Mouse (Mus musculus) kidney, adult 2 months (tissue): ENCODE measurements around the gene Tmem140. TPM values are rescaled to one million over a fixed set of nuclear protein-coding genes. Genes with fewer than 3 reads are reported as not detected.

Experiments
- DNase-seq: peaks from one replicate; pipeline ENCODE4 v3.0.0; 2021
- H3K27ac ChIP-seq: fragments of 200-500 bp; 2 replicates; pipeline ENCODE4 v1.5.1; 2012; ENCODE audit warnings: low read depth, low read length, control low read depth, inconsistent platforms; ENCODE audit not compliant: insufficient read depth
- H3K27me3 ChIP-seq: fragments of 200-500 bp; replicated peaks from 2 replicates; pipeline ENCODE4 v1.6.1; 2012; ENCODE audit warnings: mild to moderate bottlenecking, moderate library complexity, low read length, inconsistent platforms; ENCODE audit not compliant: control insufficient read depth, insufficient read depth
- H3K36me3 ChIP-seq: fragments of 200-500 bp; 2 replicates; pipeline ENCODE4 v1.6.1; 2012; ENCODE audit warnings: mild to moderate bottlenecking, moderate library complexity, low read length, inconsistent platforms; ENCODE audit not compliant: control insufficient read depth, insufficient read depth
- H3K4me1 ChIP-seq: fragments of 200-500 bp; 2 replicates; pipeline ENCODE4 v1.6.1; 2011; ENCODE audit warnings: low read length; ENCODE audit not compliant: control insufficient read depth, insufficient read depth
- H3K4me3 ChIP-seq: fragments of 200-500 bp; 2 replicates; pipeline ENCODE4 v1.5.1; 2011; ENCODE audit warnings: mild to moderate bottlenecking, low read depth, low read length, control low read depth; ENCODE audit not compliant: insufficient read depth
- CTCF ChIP-seq: fragments of 200-500 bp; conservative IDR thresholded peaks from 2 replicates; pipeline ENCODE4 v1.5.1; 2011; ENCODE audit warnings: low read depth, mild to moderate bottlenecking, control low read depth, low read length, moderate library complexity, mixed read lengths; ENCODE audit not compliant: insufficient read depth, insufficient read length
- POLR2A ChIP-seq: fragments of 200-500 bp; IDR thresholded peaks from one replicate; pipeline ENCODE4 v1.6.1; 2011; ENCODE audit warnings: low read depth, low read length, control low read depth
- WGBS: fragments of 180-500 bp; shearing (Covaris S2); methylation state at CpG from one replicate; pipeline ENCODE4 v1.1.7; 2018; 5-methylcytosine and 5-hydroxymethylcytosine counted together
- polyA plus RNA-seq: library from polyadenylated mRNA; depleted of rRNA; stranded (reverse); fragments of >200 nt; gene quantifications from 2 replicates; pipeline ENCODE4 v1.2.3, GENCODE M21; 2012

The Tmem140 gene
- polyA plus RNA-seq, 1 experiment = 37.5 TPM

GRCm38 (mm10) chr6:34875966-34876834, 13.3 kb downstream of the Tmem140 start:
- DNase-seq = no peak
- Histone ChIP-seq H3K4me3 (no peak overlapping the region), H3K27me3 (no peaks in the 10 kb centered on the region), H3K36me3 (no peaks in the 10 kb centered on the region; the same call in 1 of the 2 replicates), H3K4me1 (peaks cover 10% of the 10 kb centered on the region), H3K27ac (peak overlapping the region; percentile 79)
- TF ChIP-seq CTCF = no peak
- no peak for TF ChIP-seq POLR2A
- 77% methylated on average over 12 of the region's 12 CpGs for WGBS

- no peak overlapping the region for H3K4me3 ChIP-seq
- no peak overlapping the region for H3K27ac ChIP-seq
- DNase-seq = no peak
- TF ChIP-seq CTCF (no peak), POLR2A (no peak)
- 38% methylated on average over 2 of the region's 2 CpGs for WGBS
- peaks cover 10% of the 10 kb centered on the region for H3K4me1 ChIP-seq
- no peaks in the 10 kb centered on the region for H3K27me3 ChIP-seq
- no peaks in the 10 kb centered on the region; the same call in 1 of the 2 replicates for H3K36me3 ChIP-seq
These were observed 13.8 kb downstream of the Tmem140 start for GRCm38 (mm10) chr6:34876835-34877156.

GRCm38 (mm10) chr6:34877509-34878321, 14.8 kb downstream of the Tmem140 start, which contains the start of gene Cyren:
TSS of gene Cyren (minus strand) at chr6:34878060.
- no peaks in the 10 kb centered on the region for H3K27me3 ChIP-seq
- H3K4me3 ChIP-seq = peak within 1 kb of the TSS; percentile 93
- H3K36me3 ChIP-seq = no peaks in the 10 kb centered on the region; the same call in 1 of the 2 replicates
- WGBS = under 1% methylated on average over 56 of the region's 56 CpGs
- peak within 1 kb of the TSS; percentile 90 for H3K27ac ChIP-seq
- peaks cover 10% of the 10 kb centered on the region for H3K4me1 ChIP-seq
- peak; percentile 97 for DNase-seq
- peak; percentile 55 for TF ChIP-seq CTCF
- TF ChIP-seq POLR2A = peak; percentile 76

- Histone ChIP-seq H3K36me3 (no peaks in the 10 kb centered on the region; the same call in 1 of the 2 replicates), H3K27me3 (no peaks in the 10 kb centered on the region), H3K4me3 (no peak overlapping the region), H3K4me1 (peaks cover 10% of the 10 kb centered on the region), H3K27ac (no peak overlapping the region)
- TF ChIP-seq CTCF (no peak), POLR2A (no peak)
- DNase-seq = no peak
- 90% methylated on average over 16 of the region's 16 CpGs for WGBS
These were observed 16.3 kb downstream of the Tmem140 start for GRCm38 (mm10) chr6:34879101-34879740.

GRCm38 (mm10) chr6:34879911-34880475, 17.0 kb downstream of the Tmem140 start:
- no peak overlapping the region for H3K4me3 ChIP-seq
- WGBS = 52% methylated on average over 6 of the region's 6 CpGs
- H3K27me3 ChIP-seq = no peaks in the 10 kb centered on the region
- no peak overlapping the region for H3K27ac ChIP-seq
- H3K4me1 ChIP-seq = peaks cover 10% of the 10 kb centered on the region
- DNase-seq = peak; percentile 81
- peaks cover 2% of the 10 kb centered on the region; the same call in 1 of the 2 replicates for H3K36me3 ChIP-seq
- TF ChIP-seq POLR2A (no peak), CTCF (peak; percentile 67)

GRCm38 (mm10) chr6:34884724-34885123, 21.8 kb downstream of the Tmem140 start:
- WGBS = 90% methylated on average over 7 of the region's 7 CpGs
- DNase-seq = no peak
- Histone ChIP-seq H3K4me1 (no peaks in the 10 kb centered on the region), H3K36me3 (peaks cover 4% of the 10 kb centered on the region; the same call in 1 of the 2 replicates), H3K27ac (no peak overlapping the region), H3K27me3 (no peaks in the 10 kb centered on the region), H3K4me3 (no peak overlapping the region)
- TF ChIP-seq CTCF (no peak), POLR2A (no peak)
